Mouse (Mus musculus) cerebellum, postnatal 36 days (tissue): ENCODE measurements around the gene Tedc1.

ENCODE experiments used
- DNase-seq, 2 experiments: peaks; one replicate each; pipeline ENCODE4 v3.0.0; 2021 to 2022; ENCODE audit warnings: mixed read lengths in 2 of 2

Gene Tedc1

DNA sequence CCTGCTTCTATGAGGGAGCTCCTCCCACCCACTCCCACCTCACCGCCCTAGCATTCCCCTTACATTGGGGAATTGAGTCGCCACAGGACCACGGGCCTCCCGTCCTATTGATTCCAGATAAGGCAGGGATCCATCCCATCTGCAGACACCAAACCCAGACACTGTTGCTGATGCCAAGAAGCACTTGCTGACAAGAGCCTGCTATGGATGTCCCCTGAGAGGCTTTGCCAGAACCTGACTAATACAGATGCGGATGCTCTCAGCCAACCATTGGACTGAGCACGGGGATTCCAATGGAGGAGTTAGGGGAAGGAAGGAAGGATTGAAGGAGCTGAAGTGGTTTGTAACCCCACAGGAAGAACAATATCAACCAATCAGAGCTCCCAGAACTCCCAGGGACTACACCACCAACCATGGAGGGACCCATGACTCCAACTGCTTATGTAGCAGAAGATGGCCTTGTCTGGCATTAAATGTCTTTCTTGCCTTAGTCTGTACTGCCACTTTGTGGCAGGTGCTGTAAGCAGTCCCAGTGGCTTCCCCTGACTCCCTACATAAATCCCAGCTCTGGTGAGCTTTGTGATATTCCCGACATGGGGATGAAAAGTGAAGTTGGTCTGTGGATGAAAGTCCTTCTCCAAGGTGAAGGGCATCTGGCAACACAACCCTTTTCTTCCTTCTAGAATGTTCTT lies 49.2 kb downstream of the Tedc1 start:
- DNase-seq = no peak

DNA sequence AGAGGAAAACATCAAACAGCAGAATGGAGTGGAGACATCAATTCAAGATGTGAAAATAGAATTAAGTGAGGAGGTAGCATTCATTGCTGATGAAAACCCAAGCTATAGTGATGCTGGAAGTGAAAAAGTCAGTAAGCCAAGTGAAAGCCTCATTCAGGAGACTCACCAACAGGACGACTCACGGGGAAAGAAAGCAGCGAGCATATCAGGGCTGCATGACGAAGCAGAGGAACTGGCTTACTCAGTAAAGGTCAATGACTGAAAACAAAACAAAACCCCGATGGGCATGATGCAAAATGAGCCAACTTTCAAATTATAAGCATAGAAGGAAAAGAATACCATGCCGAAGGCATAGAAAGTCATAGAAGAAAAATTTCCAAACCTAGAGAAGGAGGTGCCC lies 51.5 kb downstream of the Tedc1 start:
- no peak for DNase-seq

DNA sequence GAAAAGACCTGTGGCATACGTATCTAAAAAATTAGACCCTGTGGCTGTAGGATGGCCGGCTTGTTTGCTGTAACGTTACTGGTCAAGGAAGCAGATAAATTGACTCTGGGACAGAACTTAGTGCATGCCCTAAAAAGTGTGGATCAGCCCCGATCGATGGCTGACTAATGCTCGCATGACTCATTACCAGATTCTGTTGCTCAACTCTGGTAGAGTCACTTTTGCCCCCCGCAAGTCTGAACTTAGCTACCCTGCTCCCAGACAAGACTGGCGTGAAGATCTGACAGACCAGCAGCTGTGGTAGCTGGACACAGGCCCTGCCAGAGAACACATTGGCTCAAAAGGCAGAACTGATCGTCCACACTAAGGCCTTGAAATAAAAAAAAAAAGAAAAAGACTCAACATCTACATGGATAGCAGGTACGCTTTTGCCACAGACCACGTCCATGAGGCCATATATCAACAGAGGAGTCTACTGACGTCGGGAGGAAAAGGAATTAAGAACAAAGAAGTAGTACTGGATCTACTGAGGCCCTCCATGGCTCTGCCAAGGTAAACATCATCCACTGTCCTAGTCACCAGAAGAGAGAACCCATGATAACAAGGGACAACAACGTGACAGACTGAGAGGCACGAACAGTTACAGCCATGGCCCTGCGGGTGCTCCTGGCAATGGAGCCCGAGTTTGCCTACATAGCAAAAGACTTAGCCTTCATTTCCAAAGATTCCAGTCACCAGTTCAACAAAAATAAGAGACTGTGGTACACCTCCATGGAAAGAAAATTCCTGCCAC lies 54.6 kb downstream of the Tedc1 start:
- DNase-seq = no peak

DNA sequence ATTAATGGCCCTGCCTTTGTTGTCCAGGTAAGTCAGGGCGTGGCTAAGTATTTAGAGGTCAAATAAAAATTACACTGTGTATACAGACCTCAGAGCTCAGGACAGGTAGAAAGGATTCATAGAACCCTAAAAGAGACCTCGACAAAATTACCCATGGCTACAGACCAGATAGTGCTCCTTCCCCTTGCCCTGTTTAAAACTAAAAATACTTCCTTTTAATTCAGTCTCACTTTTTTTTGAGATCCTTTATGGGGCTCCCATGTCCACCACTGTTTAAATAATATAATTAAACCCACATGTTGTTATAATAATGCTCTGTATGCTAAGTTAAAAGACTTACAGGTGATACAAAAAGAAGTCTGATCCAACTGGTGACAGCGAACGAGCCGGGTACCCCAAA lies 55.6 kb downstream of the Tedc1 start:
- DNase-seq = no peak

DNA sequence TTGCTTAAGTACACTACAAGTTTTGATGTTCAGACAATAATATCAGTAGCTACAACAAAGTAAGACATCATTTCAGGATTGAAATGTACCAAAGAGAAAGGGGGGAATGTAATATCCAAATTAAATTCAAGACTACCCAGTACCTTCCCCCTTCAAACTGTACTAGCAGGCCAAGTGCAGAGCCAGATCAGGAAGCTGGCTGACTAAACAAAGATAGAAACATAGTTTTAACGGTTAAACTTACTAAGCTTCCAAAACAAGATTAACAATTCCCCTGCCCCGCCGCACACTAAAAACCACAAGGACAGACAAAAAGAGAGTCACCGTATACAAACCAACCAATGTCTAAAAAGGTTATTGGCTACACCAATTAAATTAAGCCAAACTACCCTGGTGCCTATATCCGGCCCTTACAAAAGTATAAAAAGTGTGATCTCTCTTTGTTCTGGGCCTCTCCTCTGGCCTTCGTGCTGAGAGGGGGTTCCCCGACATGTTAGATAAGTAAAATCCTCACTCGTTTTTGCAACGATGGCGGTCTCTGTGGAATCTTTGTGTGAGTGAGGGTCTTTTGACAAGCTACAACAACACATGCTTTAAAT lies 56.2 kb downstream of the Tedc1 start:
- no peak for DNase-seq

DNA sequence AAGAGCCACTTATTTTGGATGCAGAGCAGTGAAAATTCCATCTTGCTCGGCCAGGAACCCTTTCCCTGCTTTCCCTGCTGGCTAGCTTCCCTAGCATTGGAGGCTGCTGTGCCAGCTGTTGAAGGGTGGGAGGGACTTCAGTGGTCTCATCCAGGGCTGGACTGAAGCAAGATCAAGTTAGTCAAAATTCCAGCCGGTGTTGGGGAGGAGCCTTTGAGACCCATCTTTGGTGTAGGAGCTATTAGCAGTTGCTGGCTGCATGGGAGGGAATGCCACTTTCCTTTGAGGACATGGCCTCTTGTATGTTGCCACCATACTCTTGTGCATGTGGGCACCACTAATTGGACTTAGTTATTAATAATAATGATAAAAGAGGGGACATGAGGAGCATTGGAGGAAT lies 57.0 kb downstream of the Tedc1 start:
- no peak for DNase-seq

DNA sequence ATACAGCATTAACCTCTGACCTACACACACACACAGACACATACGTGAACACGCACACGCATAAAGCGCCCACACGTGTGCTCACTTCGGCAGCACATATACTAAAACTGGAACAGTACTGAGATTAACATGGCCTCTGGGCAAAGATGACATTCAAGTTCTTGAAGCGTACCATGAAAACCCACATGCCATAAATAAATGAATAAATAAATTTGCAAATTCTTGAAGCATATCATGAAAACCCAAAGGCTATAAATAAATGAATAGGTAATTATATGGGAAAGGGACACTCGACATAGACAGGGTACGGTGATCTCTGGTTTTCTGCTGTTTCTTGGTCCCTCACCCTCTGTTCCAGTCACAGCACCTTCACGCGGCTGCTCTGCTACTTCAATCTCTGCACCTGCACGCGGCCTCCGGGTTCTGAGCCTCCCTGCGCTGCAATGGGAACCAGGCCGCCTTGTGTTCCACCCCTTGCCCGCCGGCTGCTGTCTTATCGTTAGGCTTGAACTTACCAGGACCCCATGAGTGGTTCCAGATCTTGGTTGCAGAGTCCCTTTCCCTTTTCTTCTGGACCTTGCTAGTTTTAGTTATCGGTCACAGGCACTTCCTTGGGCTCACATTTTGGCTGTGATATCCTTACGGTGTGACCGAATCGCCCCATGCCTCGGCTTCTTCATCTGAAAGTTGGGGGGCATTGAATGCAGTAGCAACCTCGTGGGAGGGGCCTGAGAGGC lies 58.0 kb downstream of the Tedc1 start:
- no peak for DNase-seq

DNA sequence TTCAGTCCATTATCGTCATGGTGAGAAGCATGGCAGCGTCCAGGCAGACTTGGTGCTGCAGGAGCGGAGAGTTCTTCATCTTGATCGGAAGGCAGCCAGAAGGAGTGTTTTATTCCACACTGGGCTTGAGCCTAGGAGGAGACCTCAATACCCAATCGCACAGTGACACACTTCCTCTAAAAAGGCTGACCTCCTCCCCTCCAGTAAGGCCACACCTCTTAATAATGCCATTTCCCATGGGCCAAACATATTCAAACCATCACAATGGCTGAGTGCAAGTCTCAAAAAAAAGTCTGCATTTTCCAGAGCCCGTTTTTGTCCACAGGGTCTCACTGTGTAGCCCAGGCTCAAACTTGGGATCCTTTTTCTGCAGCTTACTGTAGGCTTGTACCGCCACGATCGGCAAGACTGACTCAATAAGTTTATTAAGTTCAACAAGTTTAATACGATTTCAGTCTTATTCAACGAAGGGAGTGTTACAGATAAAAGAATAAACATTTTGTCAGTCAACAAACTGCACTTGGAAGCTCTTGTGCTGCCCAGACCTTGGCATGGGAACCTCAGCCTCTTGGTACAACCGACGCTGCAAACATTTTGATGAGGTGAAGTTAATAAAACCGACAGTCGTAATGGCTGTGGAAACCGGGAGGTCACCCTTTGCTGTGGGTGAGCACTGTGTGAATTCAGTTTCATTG lies 58.9 kb downstream of the Tedc1 start:
- DNase-seq = no peak
